Mouse (Mus musculus) heart, embryonic 13.5 days (tissue): ENCODE results near the gene Fastkd5. TPM values are rescaled to one million over a fixed set of nuclear protein-coding genes. Genes with fewer than 3 reads are reported as not detected.
A peak's percentile ranks its signal among the peaks of the same experiment; 100 is the strongest.
"Not testable (repeated sequence)": the region's sequence is repeated elsewhere in the genome, so short reads cannot be mapped to it uniquely, and the experiment has no call there.

Source experiments
- ATAC-seq: fragments of 200-750 bp; cut with Nextera tagmentation; 2 replicates; pipeline ENCODE4 v1.8.0; 2017; ENCODE audit warnings: moderate TSS enrichment; ENCODE audit not compliant: insufficient number of reproducible peaks, low FRiP score, low TSS enrichment; ENCODE audit errors: extremely low read depth
- H3K27ac ChIP-seq: fragments of 300-500 bp; sonication (generic); replicated peaks from 2 replicates; pipeline ENCODE4 v1.5.1; 2015; ENCODE audit warnings: moderate library complexity, mild to moderate bottlenecking, inconsistent platforms
- H3K27me3 ChIP-seq: fragments of 300-500 bp; sonication (generic); replicated peaks from 2 replicates; pipeline ENCODE4 v1.6.1; 2015; ENCODE audit warnings: mild to moderate bottlenecking, inconsistent platforms
- H3K36me3 ChIP-seq: fragments of 300-500 bp; sonication (generic); 2 replicates; pipeline ENCODE4 v1.6.1; 2015; ENCODE audit warnings: mild to moderate bottlenecking, inconsistent platforms
- H3K4me1 ChIP-seq: fragments of 300-500 bp; sonication (generic); 2 replicates; pipeline ENCODE4 v1.6.1; 2015; ENCODE audit warnings: inconsistent platforms
- H3K4me2 ChIP-seq: fragments of 300-500 bp; sonication (generic); 2 replicates; pipeline ENCODE4 v1.6.1; 2015; ENCODE audit warnings: inconsistent platforms, mild to moderate bottlenecking, moderate library complexity
- H3K4me3 ChIP-seq: fragments of 300-500 bp; sonication (generic); 2 replicates; pipeline ENCODE4 v1.5.1; 2015; ENCODE audit warnings: moderate library complexity, mild to moderate bottlenecking, inconsistent platforms
- H3K9ac ChIP-seq: fragments of 300-500 bp; sonication (generic); 2 replicates; pipeline ENCODE4 v1.6.1; 2015; ENCODE audit warnings: inconsistent platforms, mild to moderate bottlenecking, moderate library complexity
- H3K9me3 ChIP-seq: fragments of 300-500 bp; sonication (generic); 2 replicates; pipeline ENCODE4 v1.6.1; 2016; ENCODE audit warnings: inconsistent platforms
- WGBS: fragments of 180-500 bp; shearing (Covaris S2); methylation state at CpG from one replicate; pipeline ENCODE4 v1.1.7; 2015; ENCODE audit warnings: mixed read lengths; 5-methylcytosine and 5-hydroxymethylcytosine counted together
- polyA plus RNA-seq: library from polyadenylated mRNA; unstranded; fragments of >200 nt; fragmentation: Nextera tagmentation; extraction: Ambion mirVana; gene quantifications from 2 replicates; pipeline ENCODE4 v1.2.1, GENCODE M21; 2015

Fastkd5 gene
- polyA plus RNA-seq, 1 experiment from 2014 or later, result 11.9 TPM

- peaks cover 90% of the 10 kb centered on the region for H3K36me3 ChIP-seq
- no peak overlapping the region for H3K27ac ChIP-seq
- 92% methylated on average over 2 of the region's 2 CpGs for WGBS
- no peak for ATAC-seq
- H3K4me1 ChIP-seq, result no peaks in the 10 kb centered on the region
- no peaks in the 10 kb centered on the region for H3K27me3 ChIP-seq
- no peak overlapping the region for H3K9ac ChIP-seq
- no peaks in the 10 kb centered on the region for H3K9me3 ChIP-seq
- H3K4me3 ChIP-seq, result no peak overlapping the region
- no peak overlapping the region for H3K4me2 ChIP-seq
Measured at GRCm38 (mm10) chr2:130653303-130653702, 23.5 kb upstream of the Fastkd5 start.

- peaks cover 54% of the 10 kb centered on the region for H3K36me3 ChIP-seq
- H3K27ac ChIP-seq, H3K9me3 ChIP-seq, H3K4me2 ChIP-seq, H3K27me3 ChIP-seq, H3K4me3 ChIP-seq, ATAC-seq, H3K4me1 ChIP-seq, H3K9ac ChIP-seq: not testable (repeated sequence)
- WGBS, result 65% methylated on average over 6 of the region's 6 CpGs
Measured at GRCm38 (mm10) chr2:130649028-130649427, 19.2 kb upstream of the Fastkd5 start.

- Histone ChIP-seq H3K36me3 (peaks cover 16% of the 10 kb centered on the region), H3K4me2 (no peak overlapping the region), H3K9me3 (no peaks in the 10 kb centered on the region), H3K27ac (no peak overlapping the region), H3K9ac (no peak overlapping the region), H3K4me1 (peaks cover 11% of the 10 kb centered on the region; the same call in 1 of the 2 replicates), H3K4me3 (no peak overlapping the region), H3K27me3 (peaks cover 17% of the 10 kb centered on the region)
- WGBS, result 79% methylated on average over 4 of the region's 4 CpGs
- no peak for ATAC-seq
Measured at GRCm38 (mm10) chr2:130645198-130645597, 15.4 kb upstream of the Fastkd5 start.

GRCm38 (mm10) chr2:130642684-130643369, 13.0 kb upstream of the Fastkd5 start, which contains the start of gene Lzts3:
Gene Lzts3, minus strand, starts transcription at chr2:130642803.
- Histone ChIP-seq H3K4me1 (peaks cover 11% of the 10 kb centered on the region; the same call in 1 of the 2 replicates), H3K27me3 (peaks cover 37% of the 10 kb centered on the region), H3K9ac (peak within 1 kb of the TSS; percentile 86), H3K4me3 (peak within 1 kb of the TSS; percentile 64), H3K4me2 (peak within 1 kb of the TSS; percentile 99), H3K36me3 (peaks cover 7% of the 10 kb centered on the region), H3K27ac (no peak within 1 kb of the TSS), H3K9me3 (no peaks in the 10 kb centered on the region)
- WGBS, result 3% methylated on average over 40 of the region's 40 CpGs
- ATAC-seq, result peak; percentile 94

GRCm38 (mm10) chr2:130642197-130642660, 12.4 kb upstream of the Fastkd5 start:
- Histone ChIP-seq H3K9ac (peak overlapping the region; percentile 86), H3K9me3 (no peaks in the 10 kb centered on the region), H3K4me2 (peak overlapping the region; percentile 99), H3K36me3 (peaks cover 6% of the 10 kb centered on the region), H3K4me3 (peak overlapping the region; percentile 64), H3K27me3 (peaks cover 43% of the 10 kb centered on the region), H3K27ac (no peak overlapping the region), H3K4me1 (peaks cover 11% of the 10 kb centered on the region; the same call in 1 of the 2 replicates)
- ATAC-seq, result peak; percentile 34
- WGBS, result 0% methylated on average over 25 of the region's 27 CpGs

GRCm38 (mm10) chr2:130641351-130642025, 11.7 kb upstream of the Fastkd5 start:
- WGBS, result 62% methylated on average over 6 of the region's 6 CpGs
- Histone ChIP-seq H3K36me3 (no peaks in the 10 kb centered on the region; the same call in 1 of the 2 replicates), H3K9me3 (no peaks in the 10 kb centered on the region), H3K4me3 (peak overlapping the region; percentile 64), H3K4me1 (peaks cover 11% of the 10 kb centered on the region; the same call in 1 of the 2 replicates), H3K9ac (peak overlapping the region; percentile 86; the same call in 1 of the 2 replicates), H3K27ac (no peak overlapping the region), H3K27me3 (peaks cover 51% of the 10 kb centered on the region), H3K4me2 (peak overlapping the region; percentile 99)
- no peak for ATAC-seq

GRCm38 (mm10) chr2:130639276-130639675, 9.4 kb upstream of the Fastkd5 start:
- no peaks in the 10 kb centered on the region for H3K9me3 ChIP-seq
- H3K27ac ChIP-seq, result no peak overlapping the region
- peaks cover 73% of the 10 kb centered on the region for H3K27me3 ChIP-seq
- ATAC-seq, result no peak
- H3K4me3 ChIP-seq, result no peak overlapping the region
- peaks cover 32% of the 10 kb centered on the region for H3K4me1 ChIP-seq
- no peak overlapping the region for H3K4me2 ChIP-seq
- WGBS, result 68% methylated on average over 6 of the region's 6 CpGs
- no peaks in the 10 kb centered on the region for H3K36me3 ChIP-seq
- H3K9ac ChIP-seq, result no peak overlapping the region

GRCm38 (mm10) chr2:130638101-130638611, 8.3 kb upstream of the Fastkd5 start:
- peaks cover 84% of the 10 kb centered on the region for H3K27me3 ChIP-seq

GRCm38 (mm10) chr2:130635847-130636246, 6.0 kb upstream of the Fastkd5 start:
- H3K27ac ChIP-seq, result no peak overlapping the region
- 14% methylated on average over 21 of the region's 21 CpGs for WGBS
- H3K9ac ChIP-seq, result peak overlapping the region; percentile 73
- H3K4me3 ChIP-seq, result peak overlapping the region; percentile 56
- peaks cover 23% of the 10 kb centered on the region for H3K4me1 ChIP-seq
- no peaks in the 10 kb centered on the region for H3K36me3 ChIP-seq
- H3K27me3 ChIP-seq, result peaks cover 86% of the 10 kb centered on the region
- H3K4me2 ChIP-seq, result peak overlapping the region; percentile 91
- no peaks in the 10 kb centered on the region for H3K9me3 ChIP-seq
- no peak for ATAC-seq

More at GRCm38 (mm10) chr2:130638101-130638611, 8.3 kb upstream of the Fastkd5 start:
- Histone ChIP-seq H3K36me3 (no peaks in the 10 kb centered on the region), H3K4me2 (no peak overlapping the region), H3K4me3 (no peak overlapping the region), H3K9me3 (no peaks in the 10 kb centered on the region), H3K4me1 (peaks cover 34% of the 10 kb centered on the region), H3K9ac (no peak overlapping the region), H3K27ac (no peak overlapping the region)
- no peak for ATAC-seq
- WGBS, result 29% methylated on average over 16 of the region's 16 CpGs

GRCm38 (mm10) chr2:130634739-130635411, 5.0 kb upstream of the Fastkd5 start:
- Histone ChIP-seq H3K9me3 (no peaks in the 10 kb centered on the region), H3K9ac (peak overlapping the region; percentile 73), H3K27ac (no peak overlapping the region), H3K4me2 (peak overlapping the region; percentile 91), H3K27me3 (peaks cover 78% of the 10 kb centered on the region), H3K4me3 (peak overlapping the region; percentile 56), H3K36me3 (no peaks in the 10 kb centered on the region), H3K4me1 (peaks cover 26% of the 10 kb centered on the region)
- ATAC-seq, result peak; percentile 34; the same call in 1 of the 2 replicates
- WGBS, result 1% methylated on average over 38 of the region's 38 CpGs
